ENCODE assay signal across 1 mouse cellular context in the genomic region with DNA sequence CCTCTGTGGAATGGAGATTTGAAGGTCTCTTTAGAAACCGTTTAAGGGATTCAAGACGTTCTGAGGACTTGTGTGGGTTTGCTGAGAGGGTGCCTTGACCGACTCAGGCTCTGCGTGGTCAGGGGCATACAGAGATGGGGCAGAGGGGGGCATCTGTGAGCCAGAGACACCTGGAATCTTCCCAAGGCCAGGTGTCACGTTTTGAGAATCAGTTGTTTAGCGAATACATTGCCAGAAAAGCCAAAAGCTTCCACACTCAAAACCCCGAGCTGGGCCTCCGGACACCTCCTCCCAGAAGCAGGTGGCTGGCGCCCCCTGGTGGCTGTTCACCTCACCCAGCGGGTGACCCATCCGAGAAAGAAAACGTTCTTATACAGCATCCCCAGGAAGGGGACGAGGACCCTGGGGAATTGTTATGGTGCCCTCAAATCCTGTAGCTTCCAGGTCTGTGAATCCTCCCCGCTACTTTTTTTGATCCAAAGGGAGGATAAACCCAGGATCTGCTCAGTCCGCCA.
TF ChIP-seq lines count a peak whose summit lies in the region.

No protein-coding gene starts in this region.

TF ChIP-seq in CH12.LX, 34 proteins besides CTCF, POLR2A, EP300 and RAD21 (continued from another document):
- TF ChIP-seq MYC (IDR thresholded peaks at IDR 0.05; ENCODE audit: low read depth, low read length): peak; percentile 69; the same call in 1 of the 2 replicates
- no peak for TF ChIP-seq RCOR1 (conservative IDR thresholded peaks at IDR 0.05; ENCODE audit: low read depth, low read length)
- TF ChIP-seq E2F4 (IDR thresholded peaks at IDR 0.05; ENCODE audit: insufficient replicate concordance, low read depth, low read length): no peak
- peak; percentile 37; the same call in 1 of the 2 replicates for TF ChIP-seq MAZ (IDR thresholded peaks at IDR 0.05; ENCODE audit: low read depth, low read length)
- TF ChIP-seq NRF1 (IDR thresholded peaks at IDR 0.05; ENCODE audit: low read depth, low read length): no peak; the same call in 1 of the 2 replicates
- no peak for TF ChIP-seq CHD2 (IDR thresholded peaks at IDR 0.05; ENCODE audit: low read length)
- no peak for TF ChIP-seq MAX (IDR thresholded peaks at IDR 0.05; ENCODE audit: low read length)
- no peak for TF ChIP-seq ZKSCAN1 (IDR thresholded peaks at IDR 0.05; ENCODE audit: borderline replicate concordance, low read depth, low read length)
- peak; percentile 80; the same call in 1 of the 2 replicates for TF ChIP-seq SIN3A (IDR thresholded peaks at IDR 0.05; ENCODE audit: low read length)
- TF ChIP-seq MEF2A (IDR thresholded peaks at IDR 0.05; ENCODE audit: borderline replicate concordance, low read depth, low read length): 0 out of 2 replicates have a peak, but pooled peaks have one; percentile 36
- TF ChIP-seq ELF1 (IDR thresholded peaks at IDR 0.05; ENCODE audit: low read depth, low read length): peak; percentile 37; the same call in 1 of the 2 replicates
- TF ChIP-seq ZMIZ1 (IDR thresholded peaks at IDR 0.05; ENCODE audit: low read depth, low read length): no peak
- TF ChIP-seq IRF4 (IDR thresholded peaks at IDR 0.05; ENCODE audit: low read depth, low read length): peak; percentile 59
- TF ChIP-seq PAX5 (IDR thresholded peaks at IDR 0.05; ENCODE audit: low read length): no peak
- peak; percentile 94 for TF ChIP-seq SMC3 (IDR thresholded peaks at IDR 0.05; ENCODE audit: low read depth, low read length)
- TF ChIP-seq USF2 (conservative IDR thresholded peaks at IDR 0.05; ENCODE audit: low read depth, low read length): no peak
